Mouse (Mus musculus) spleen, postnatal 14 days (tissue): ENCODE data around the gene Cep57l1.

Source experiments
- DNase-seq, 2 experiments: peaks; one replicate each; pipeline ENCODE4 v3.0.0; 2021 to 2022; ENCODE audit warnings: low spot score in 2 of 2

Cep57l1 gene

DNA sequence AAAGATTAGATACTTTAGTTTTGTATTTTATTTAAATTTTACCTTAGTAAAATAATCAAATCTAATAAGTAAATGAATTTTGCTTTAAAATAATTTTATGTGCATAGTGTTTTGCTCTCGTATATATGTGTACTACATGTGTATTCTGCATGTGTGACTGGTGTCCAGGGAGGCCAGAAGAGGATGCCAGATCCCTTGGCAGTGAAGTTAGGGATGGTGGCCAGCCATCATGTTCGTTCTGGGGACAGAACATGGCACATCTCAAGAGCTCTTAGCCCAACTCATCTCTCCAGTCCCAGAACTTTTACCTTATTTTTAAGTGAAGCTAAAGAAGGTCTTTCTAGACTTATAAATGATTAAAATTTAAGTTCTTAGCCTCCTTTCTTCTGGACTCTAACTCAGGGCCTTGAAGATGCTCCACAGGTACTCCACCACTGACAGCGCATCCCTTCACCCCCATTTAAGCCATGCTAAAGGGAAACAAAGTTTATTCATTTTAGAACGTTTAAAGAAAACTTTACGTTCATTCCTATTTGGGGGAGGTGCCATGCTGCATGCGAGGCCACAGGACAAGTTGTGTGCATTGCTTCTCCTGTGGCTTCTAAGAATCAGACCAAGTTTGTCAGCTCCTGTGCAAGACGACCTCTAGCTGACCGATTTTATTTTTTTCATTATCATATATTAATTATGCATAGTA, 8.5 kb upstream of the Cep57l1 start:
- no peak for DNase-seq

- DNase-seq: no peak
Measured at GRCm38 (mm10) chr10:41816516-41816915, 6.8 kb upstream of the Cep57l1 start.

DNA sequence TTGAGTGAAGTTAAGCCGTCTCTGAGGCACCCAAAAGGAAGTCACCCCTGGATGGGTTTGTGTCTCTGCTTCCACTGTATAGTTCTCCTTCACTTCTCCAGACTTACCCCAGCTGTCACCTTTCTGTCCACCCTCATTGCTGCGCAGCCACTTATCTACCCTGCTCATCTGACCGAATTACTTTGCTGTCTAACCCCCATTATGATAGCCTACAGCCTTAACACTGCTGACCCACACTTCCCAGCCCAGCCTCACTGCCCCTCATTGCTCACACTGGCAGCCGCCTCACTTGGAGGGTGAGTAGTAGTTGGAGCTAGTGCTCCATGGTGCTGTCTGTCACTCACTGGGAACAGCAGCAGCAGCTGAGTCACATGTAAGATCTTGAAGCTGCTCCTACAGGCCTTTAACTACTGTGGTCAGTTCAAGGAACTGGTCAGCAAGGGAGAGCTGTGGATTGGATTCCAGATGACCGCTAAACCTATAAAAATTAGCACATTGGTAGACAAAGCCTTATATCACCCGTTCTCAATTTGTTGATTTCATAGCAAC, 4.7 kb upstream of the Cep57l1 start:
- no peak for DNase-seq

DNA sequence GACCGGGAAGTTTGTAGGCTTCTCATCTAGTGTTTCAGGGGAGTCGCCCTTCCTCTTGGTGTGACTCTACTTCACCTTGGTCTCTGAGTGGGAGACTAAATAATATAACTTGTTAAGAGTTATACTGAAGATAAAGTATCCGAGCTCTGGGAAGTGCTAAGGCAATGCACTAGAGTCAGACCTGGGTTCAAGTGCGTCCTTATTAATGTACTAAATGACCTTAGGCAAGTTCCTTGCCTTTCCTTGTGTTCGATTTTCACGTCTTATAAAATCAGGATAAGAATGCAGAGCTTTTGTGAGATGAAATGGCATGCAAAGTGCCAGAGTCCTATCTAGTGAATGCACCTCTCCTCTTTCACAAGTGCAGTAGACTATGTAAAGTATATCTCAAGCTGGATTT, 2.9 kb upstream of the Cep57l1 start:
- DNase-seq: no peak

DNA sequence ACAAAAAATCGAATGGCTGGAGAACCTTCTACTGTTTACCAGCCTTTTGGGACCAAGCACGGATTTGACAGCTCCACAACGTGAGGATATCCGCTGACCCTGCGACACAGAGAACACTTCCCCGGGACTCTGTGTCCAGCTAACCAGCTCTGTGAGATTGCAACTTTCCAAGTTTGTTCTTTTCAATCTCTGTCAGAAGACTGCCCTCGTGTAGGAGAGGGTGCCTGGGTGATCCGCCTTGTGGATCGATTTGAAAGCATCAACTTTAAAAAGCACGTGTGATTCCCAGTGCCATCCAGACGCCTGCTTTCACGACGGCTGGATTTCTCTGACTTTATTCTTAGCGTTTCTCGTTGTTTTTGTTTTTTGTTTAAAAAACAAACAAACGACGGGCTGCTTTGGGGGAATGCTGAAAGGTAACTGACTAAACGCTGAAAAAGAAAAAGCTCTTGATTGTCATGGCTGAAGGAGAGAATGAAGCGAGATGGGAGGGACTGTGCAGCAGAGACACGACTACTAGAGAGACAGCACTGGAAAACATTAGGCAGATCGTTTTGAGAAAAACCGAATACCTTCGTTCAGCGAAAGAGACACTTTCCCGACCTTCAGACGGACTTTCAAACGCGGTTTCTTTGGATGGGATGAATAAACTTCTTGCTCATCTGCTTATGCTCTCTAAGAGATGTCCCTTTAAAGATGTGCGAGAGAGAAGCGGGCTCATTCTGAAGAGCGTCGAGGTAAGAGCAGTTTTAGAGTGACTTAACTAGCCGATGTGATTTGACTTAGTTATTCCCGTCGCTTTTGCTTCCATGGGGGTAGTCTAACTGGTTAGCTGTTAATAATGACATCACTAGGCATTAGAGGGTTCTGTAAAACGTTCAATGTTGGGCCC, 1.1 kb upstream of the Cep57l1 start:
- no peak for DNase-seq

DNA sequence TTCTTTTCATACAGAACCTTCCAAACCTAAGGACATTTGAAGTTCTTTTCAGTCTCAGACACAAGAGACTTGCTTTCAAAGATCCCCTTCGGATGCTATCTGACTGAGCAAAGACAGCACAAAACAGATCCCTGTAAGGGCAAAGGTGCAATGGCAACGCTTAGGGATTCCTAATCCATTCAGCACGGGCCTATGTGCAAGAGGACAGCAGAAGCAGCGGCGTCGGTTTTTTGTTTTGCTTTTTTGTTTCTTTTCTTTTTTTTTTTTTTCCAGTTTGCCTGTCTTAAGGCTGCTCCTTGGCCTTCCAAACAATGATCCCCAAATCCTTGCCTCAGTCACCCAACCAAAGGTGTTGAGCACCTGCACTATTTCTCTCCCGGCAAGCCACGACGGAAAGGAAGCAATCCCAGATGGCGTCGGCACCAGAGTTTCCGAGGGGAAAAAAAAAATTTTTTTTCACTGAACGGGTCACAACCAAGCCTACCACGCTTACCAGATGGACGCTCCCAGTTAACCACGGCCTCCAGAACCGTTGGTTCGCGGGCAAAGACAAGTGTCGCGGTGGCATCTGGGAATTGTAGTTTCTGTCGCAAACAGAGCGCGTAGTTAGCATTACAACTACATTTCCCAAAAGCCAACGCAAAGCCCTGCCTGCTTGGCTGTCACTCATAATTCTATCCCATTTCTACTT, 446 bp downstream of the Cep57l1 start:
- peak; percentile 65 to 81 for DNase-seq

- no peak for DNase-seq
Measured at GRCm38 (mm10) chr10:41805729-41806355, 3.8 kb downstream of the Cep57l1 start.

GRCm38 (mm10) chr10:41804711-41805110, 5.0 kb downstream of the Cep57l1 start:
- no peak for DNase-seq

DNA sequence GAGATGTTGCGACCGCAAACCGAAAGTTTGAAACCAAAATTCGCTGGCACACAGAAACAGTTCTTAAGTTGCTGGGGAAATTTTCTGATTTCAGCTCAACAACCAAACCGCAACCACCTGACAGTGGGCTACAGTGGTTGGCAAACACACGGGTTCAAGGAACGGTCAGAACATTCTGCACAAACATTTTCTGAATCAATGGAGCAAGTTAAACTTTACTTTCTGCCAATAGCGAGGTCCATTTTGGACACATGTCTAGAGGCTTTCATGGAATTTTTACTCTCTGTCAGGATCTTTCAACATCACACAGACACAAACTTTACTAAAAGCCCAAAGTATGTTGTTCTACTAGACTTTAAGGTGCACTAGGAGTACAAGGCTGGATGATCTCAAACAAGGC, 6.2 kb downstream of the Cep57l1 start:
- DNase-seq: no peak

DNA sequence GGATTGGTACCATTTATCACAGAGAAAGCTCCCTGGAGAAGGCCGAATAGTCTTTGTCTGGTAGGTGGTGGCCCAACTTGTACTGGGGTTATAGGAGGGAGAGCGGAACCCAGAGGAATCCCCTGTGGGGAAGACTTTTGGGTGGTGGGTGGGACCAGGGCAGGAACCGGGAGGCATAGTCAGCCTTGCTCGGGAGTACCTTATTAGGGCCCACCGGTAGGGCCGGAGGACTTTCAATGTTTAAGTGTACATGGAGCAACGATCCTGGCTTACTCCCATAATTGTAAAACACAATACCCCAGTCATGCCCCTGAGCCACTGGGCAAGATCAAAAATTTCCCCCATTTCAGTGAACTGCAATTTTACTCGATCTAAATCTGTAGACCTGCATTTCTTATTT, 12.4 kb downstream of the Cep57l1 start:
- no peak for DNase-seq

DNA sequence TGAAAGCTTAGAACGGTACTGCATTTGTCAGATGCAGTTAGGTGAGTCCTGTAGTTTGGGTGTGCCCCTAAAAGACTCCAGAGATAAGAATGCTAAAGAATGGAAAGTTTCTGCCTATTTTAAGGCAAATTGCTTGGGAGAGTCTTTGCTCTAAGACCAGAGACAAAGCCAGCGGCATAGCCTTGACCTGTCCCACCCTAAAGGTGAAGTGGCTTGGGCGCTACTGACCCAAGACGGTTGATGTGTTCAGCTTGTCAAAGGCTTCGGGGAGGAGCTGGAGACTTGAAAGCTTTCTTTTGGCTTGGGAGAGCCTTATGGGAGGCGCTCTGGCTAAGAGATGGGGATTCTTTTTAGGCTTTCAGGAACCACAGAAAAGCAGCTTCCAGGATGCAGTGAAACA, 17.3 kb downstream of the Cep57l1 start:
- DNase-seq: no peak

DNA sequence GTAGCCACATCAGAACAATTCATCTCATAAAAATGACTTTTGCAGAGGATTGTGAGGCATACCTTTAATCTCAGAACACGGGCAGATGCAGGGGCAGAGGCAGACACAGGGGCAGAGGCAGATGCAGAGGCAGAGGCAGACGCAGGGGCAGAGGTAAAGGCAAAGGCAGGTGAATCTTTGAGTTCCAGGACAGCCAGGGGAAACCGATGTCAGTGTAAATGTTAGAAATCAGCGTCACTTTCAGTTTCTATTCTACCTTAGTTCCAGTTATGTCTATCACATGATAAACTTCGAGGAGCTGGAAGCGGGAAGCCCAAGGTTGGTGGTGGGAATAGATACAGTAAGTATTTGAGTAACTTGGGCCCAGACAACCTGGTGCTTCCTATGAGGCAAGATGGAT, 42.4 kb downstream of the Cep57l1 start:
- DNase-seq: no peak

- DNase-seq: no peak
Measured at GRCm38 (mm10) chr10:41766280-41766679, 43.4 kb downstream of the Cep57l1 start.

GRCm38 (mm10) chr10:41765586-41765985, 44.1 kb downstream of the Cep57l1 start:
- DNase-seq: no peak

DNA sequence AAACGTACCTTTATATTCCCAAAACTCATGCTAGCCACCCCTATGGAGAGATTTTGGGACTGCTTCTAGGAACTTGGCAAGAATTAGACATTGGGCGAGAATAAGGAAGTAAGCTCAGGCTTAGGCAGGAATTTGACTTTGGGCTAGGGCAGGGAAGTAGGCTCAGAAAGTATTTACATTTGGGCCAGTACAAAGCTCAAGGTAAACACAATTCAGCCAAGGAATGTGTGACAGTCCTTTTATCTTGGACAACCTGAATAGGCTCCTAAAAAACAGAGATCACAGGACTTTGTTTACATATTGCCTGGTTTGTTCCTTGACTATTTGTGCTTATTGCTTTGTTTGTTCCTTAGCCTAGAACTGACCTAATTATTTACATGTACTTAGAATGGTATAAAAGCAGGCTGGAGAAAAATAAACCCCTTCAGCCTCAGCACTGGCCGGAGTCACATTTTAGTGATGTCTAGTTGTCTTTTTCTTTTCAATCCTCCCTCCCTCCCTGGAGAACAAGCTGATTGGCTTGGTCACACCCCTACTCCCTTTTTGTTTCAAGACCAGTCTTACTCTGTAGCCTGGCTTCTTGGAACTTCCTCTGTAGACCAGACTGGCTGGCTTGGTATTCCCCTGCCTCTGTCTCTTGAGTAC, 45.8 kb downstream of the Cep57l1 start:
- DNase-seq: no peak

DNA sequence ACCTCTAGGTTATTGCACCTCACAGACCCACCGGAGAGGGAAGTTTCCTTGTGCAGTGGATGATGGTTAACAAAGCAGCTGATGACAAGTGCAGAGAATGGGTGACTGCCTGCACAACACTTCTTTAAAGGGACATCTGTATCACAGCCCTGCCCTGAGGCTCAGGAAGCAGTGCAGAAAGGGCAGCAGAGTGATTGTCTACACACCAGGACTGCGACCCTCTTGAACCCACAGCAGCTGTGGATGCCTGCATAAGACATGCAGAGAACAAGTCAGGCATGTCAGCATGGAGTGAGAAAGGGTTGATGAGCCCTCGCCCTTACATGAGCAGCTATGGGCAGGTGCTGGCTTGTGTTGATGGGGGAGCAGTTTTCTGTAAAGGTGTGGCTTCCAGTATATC, 48.8 kb downstream of the Cep57l1 start:
- DNase-seq: no peak

GRCm38 (mm10) chr10:41758041-41758440, 51.6 kb downstream of the Cep57l1 start:
- no peak for DNase-seq

GRCm38 (mm10) chr10:41757226-41757625, 52.4 kb downstream of the Cep57l1 start:
- no peak for DNase-seq

GRCm38 (mm10) chr10:41751867-41752480, 57.7 kb downstream of the Cep57l1 start:
- no peak for DNase-seq

- DNase-seq: no peak
Measured at GRCm38 (mm10) chr10:41749306-41749705, 60.4 kb downstream of the Cep57l1 start.

DNA sequence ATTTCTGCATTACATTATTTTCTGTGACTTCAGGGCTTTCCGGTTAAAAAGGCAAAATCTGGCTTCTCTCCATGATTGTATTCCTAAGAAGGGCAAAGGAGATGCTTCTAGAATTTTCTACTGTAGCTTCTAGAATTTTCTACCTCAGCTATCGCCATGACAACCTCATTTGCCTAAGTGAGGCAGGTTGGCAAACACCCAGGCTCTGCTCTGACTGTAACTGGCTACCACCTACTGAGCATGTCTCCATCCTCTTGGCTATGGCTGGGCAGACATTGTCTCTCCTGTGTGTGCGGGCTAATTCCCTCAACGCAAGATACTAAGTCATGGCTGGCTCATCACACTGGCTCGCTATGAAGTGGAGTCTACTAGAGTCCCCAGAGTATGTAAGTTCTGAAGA, 63.1 kb downstream of the Cep57l1 start:
- DNase-seq: no peak
